Mouse (Mus musculus) frontal cortex, adult (tissue): Measurements from ENCODE around the gene Cbx7.
"Not testable (repeated sequence)": the region's sequence is repeated elsewhere in the genome, so short reads cannot be mapped to it uniquely, and the experiment has no call there.

Experiments
- ATAC-seq: cut with Nextera tagmentation; 2 replicates; pipeline ENCODE4 v1.9.2; 2017; ENCODE audit warnings: mild to moderate bottlenecking, moderate library complexity, mixed read lengths; ENCODE audit not compliant: low TSS enrichment

The Cbx7 gene

GRCm38 (mm10) chr15:79950250-79951025, 20.5 kb downstream of the Cbx7 start:
- peak; percentile 68 for ATAC-seq

GRCm38 (mm10) chr15:79947681-79948080, 23.2 kb downstream of the Cbx7 start:
- ATAC-seq, result no peak

GRCm38 (mm10) chr15:79946790-79947189, 24.1 kb downstream of the Cbx7 start:
- no peak for ATAC-seq

GRCm38 (mm10) chr15:79946022-79946421, 24.9 kb downstream of the Cbx7 start:
- ATAC-seq, result peak; percentile 79

- ATAC-seq, result no peak
These were observed 26.0 kb downstream of the Cbx7 start for GRCm38 (mm10) chr15:79944948-79945347.

GRCm38 (mm10) chr15:79943584-79943983, 27.3 kb downstream of the Cbx7 start:
- ATAC-seq, result no peak

- ATAC-seq, result no peak
These were observed 28.4 kb downstream of the Cbx7 start for GRCm38 (mm10) chr15:79942541-79942940.

- ATAC-seq, result peak; percentile 38; the same call in 1 of the 2 replicates
These were observed 30.0 kb downstream of the Cbx7 start for GRCm38 (mm10) chr15:79940932-79941331.

GRCm38 (mm10) chr15:79939913-79940312, 31.0 kb downstream of the Cbx7 start:
- no peak for ATAC-seq

GRCm38 (mm10) chr15:79939501-79939900, 31.4 kb downstream of the Cbx7 start:
- not testable (repeated sequence) for ATAC-seq

GRCm38 (mm10) chr15:79939020-79939419, 31.9 kb downstream of the Cbx7 start:
- ATAC-seq, result no peak

- no peak for ATAC-seq
These were observed 34.6 kb downstream of the Cbx7 start for GRCm38 (mm10) chr15:79936374-79936751.

GRCm38 (mm10) chr15:79935654-79936373, 35.1 kb downstream of the Cbx7 start:
- no peak for ATAC-seq

- ATAC-seq, result no peak
These were observed 36.1 kb downstream of the Cbx7 start for GRCm38 (mm10) chr15:79934776-79935175.

GRCm38 (mm10) chr15:79933670-79934514, 37.0 kb downstream of the Cbx7 start:
- ATAC-seq, result no peak

- peak; percentile 2; the same call in 1 of the 2 replicates for ATAC-seq
These were observed 37.8 kb downstream of the Cbx7 start for GRCm38 (mm10) chr15:79933052-79933669.

- peak; percentile 68 for ATAC-seq
These were observed 38.5 kb downstream of the Cbx7 start for GRCm38 (mm10) chr15:79932323-79932987.

GRCm38 (mm10) chr15:79931496-79932141, 39.3 kb downstream of the Cbx7 start:
- ATAC-seq, result no peak

- no peak for ATAC-seq
These were observed 41.2 kb downstream of the Cbx7 start for GRCm38 (mm10) chr15:79929734-79930133.

- ATAC-seq, result no peak
These were observed 42.2 kb downstream of the Cbx7 start for GRCm38 (mm10) chr15:79928736-79929135.

- no peak for ATAC-seq
These were observed 42.6 kb downstream of the Cbx7 start for GRCm38 (mm10) chr15:79928316-79928715.
